Mouse (Mus musculus): Measurements from ENCODE around the gene Spryd4. TPM values are rescaled to one million over a fixed set of nuclear protein-coding genes. Genes with fewer than 3 reads are reported as not detected.

Gene Spryd4
- polyA plus RNA-seq, 1 experiment from 2014 or later: 23.8 TPM

GRCm38 (mm10) chr10:128231697-128232419, 20.3 kb upstream of the Spryd4 start, which contains the start of gene Timeless:
Gene Timeless, plus strand, starts transcription at chr10:128232065.
- DNase-seq (ENCODE audit: low spot score): peak; percentile 84
- no peaks in the 10 kb centered on the region for H3K4me1 ChIP-seq (ENCODE audit: control insufficient read depth, insufficient read depth, low read length)
- peak within 1 kb of the TSS; percentile 76 for H3K9ac ChIP-seq (ENCODE audit: low read length)
- H3K4me3 ChIP-seq (ENCODE audit: low read depth, low read length): peak within 1 kb of the TSS; percentile 74
- H3K4me2 ChIP-seq (ENCODE audit: low read length): peak within 1 kb of the TSS; percentile 67
- H3K36me3 ChIP-seq (ENCODE audit: control insufficient read depth, insufficient read depth, low read length): no peaks in the 10 kb centered on the region
- WGBS: under 1% methylated on average over 48 of the region's 58 CpGs
- peak; percentile 94 for ATAC-seq
- H3K9me3 ChIP-seq (replicated peaks; ENCODE audit: control insufficient read depth, low read length): no peaks in the 10 kb centered on the region
- peak within 1 kb of the TSS; percentile 84 for H3K27ac ChIP-seq (ENCODE audit: low read depth, low read length)
- no peaks in the 10 kb centered on the region for H3K27me3 ChIP-seq (replicated peaks; ENCODE audit: control insufficient read depth, insufficient read depth, low read length)

- H3K9me3 ChIP-seq (replicated peaks; ENCODE audit: control insufficient read depth, low read length): no peaks in the 10 kb centered on the region
- no peaks in the 10 kb centered on the region for H3K36me3 ChIP-seq (ENCODE audit: control insufficient read depth, insufficient read depth, low read length)
- H3K27ac ChIP-seq (ENCODE audit: low read depth, low read length): no peak overlapping the region
- 15% methylated on average over 5 of the region's 5 CpGs for WGBS
- no peaks in the 10 kb centered on the region for H3K4me1 ChIP-seq (ENCODE audit: control insufficient read depth, insufficient read depth, low read length)
- DNase-seq (ENCODE audit: low spot score) (no peak), ATAC-seq (no peak)
- peak overlapping the region; percentile 76; the same call in 1 of the 2 replicates for H3K9ac ChIP-seq (ENCODE audit: low read length)
- peak overlapping the region; percentile 67 for H3K4me2 ChIP-seq (ENCODE audit: low read length)
- peak overlapping the region; percentile 74 for H3K4me3 ChIP-seq (ENCODE audit: low read depth, low read length)
- H3K27me3 ChIP-seq (replicated peaks; ENCODE audit: control insufficient read depth, insufficient read depth, low read length): no peaks in the 10 kb centered on the region
These were observed 19.5 kb upstream of the Spryd4 start for GRCm38 (mm10) chr10:128231146-128231545.

GRCm38 (mm10) chr10:128230582-128230981, 19.0 kb upstream of the Spryd4 start:
- H3K4me1 ChIP-seq (ENCODE audit: control insufficient read depth, insufficient read depth, low read length): no peaks in the 10 kb centered on the region
- H3K36me3 ChIP-seq (ENCODE audit: control insufficient read depth, insufficient read depth, low read length): no peaks in the 10 kb centered on the region
- WGBS: 84% methylated on average over 12 of the region's 12 CpGs
- H3K27me3 ChIP-seq (replicated peaks; ENCODE audit: control insufficient read depth, insufficient read depth, low read length): no peaks in the 10 kb centered on the region
- no peak for DNase-seq (ENCODE audit: low spot score)
- no peak overlapping the region for H3K4me3 ChIP-seq (ENCODE audit: low read depth, low read length)
- no peak for ATAC-seq
- no peak overlapping the region for H3K27ac ChIP-seq (ENCODE audit: low read depth, low read length)
- H3K4me2 ChIP-seq (ENCODE audit: low read length): no peak overlapping the region
- H3K9me3 ChIP-seq (replicated peaks; ENCODE audit: control insufficient read depth, low read length): no peaks in the 10 kb centered on the region
- no peak overlapping the region for H3K9ac ChIP-seq (ENCODE audit: low read length)

- DNase-seq (ENCODE audit: low spot score) (no peak), ATAC-seq (no peak)
- no peak overlapping the region for H3K4me3 ChIP-seq (ENCODE audit: low read depth, low read length)
- H3K27me3 ChIP-seq (replicated peaks; ENCODE audit: control insufficient read depth, insufficient read depth, low read length): no peaks in the 10 kb centered on the region
- WGBS: 93% methylated on average over 8 of the region's 8 CpGs
- no peaks in the 10 kb centered on the region for H3K4me1 ChIP-seq (ENCODE audit: control insufficient read depth, insufficient read depth, low read length)
- no peak overlapping the region for H3K4me2 ChIP-seq (ENCODE audit: low read length)
- no peak overlapping the region for H3K9ac ChIP-seq (ENCODE audit: low read length)
- H3K9me3 ChIP-seq (replicated peaks; ENCODE audit: control insufficient read depth, low read length): no peaks in the 10 kb centered on the region
- H3K36me3 ChIP-seq (ENCODE audit: control insufficient read depth, insufficient read depth, low read length): no peaks in the 10 kb centered on the region
- no peak overlapping the region for H3K27ac ChIP-seq (ENCODE audit: low read depth, low read length)
These were observed 16.4 kb upstream of the Spryd4 start for GRCm38 (mm10) chr10:128228009-128228408.

- H3K4me1 ChIP-seq (ENCODE audit: control insufficient read depth, insufficient read depth, low read length): no peaks in the 10 kb centered on the region
- no peak overlapping the region for H3K27ac ChIP-seq (ENCODE audit: low read depth, low read length)
- no peaks in the 10 kb centered on the region for H3K27me3 ChIP-seq (replicated peaks; ENCODE audit: control insufficient read depth, insufficient read depth, low read length)
- H3K9me3 ChIP-seq (replicated peaks; ENCODE audit: control insufficient read depth, low read length): no peaks in the 10 kb centered on the region
- WGBS: 82% methylated on average over 9 of the region's 9 CpGs
- no peak for ATAC-seq
- no peak for DNase-seq (ENCODE audit: low spot score)
- no peaks in the 10 kb centered on the region for H3K36me3 ChIP-seq (ENCODE audit: control insufficient read depth, insufficient read depth, low read length)
- H3K4me2 ChIP-seq (ENCODE audit: low read length): no peak overlapping the region
- no peak overlapping the region for H3K9ac ChIP-seq (ENCODE audit: low read length)
- no peak overlapping the region for H3K4me3 ChIP-seq (ENCODE audit: low read depth, low read length)
These were observed 16.0 kb upstream of the Spryd4 start for GRCm38 (mm10) chr10:128227592-128227991.

GRCm38 (mm10) chr10:128225538-128225937, 13.9 kb upstream of the Spryd4 start, which contains the start of gene Mip:
Gene Mip, plus strand, starts transcription at chr10:128225838.
- 12% methylated on average over 4 of the region's 4 CpGs for WGBS
- Histone ChIP-seq H3K9ac (ENCODE audit: low read length) (no peak within 1 kb of the TSS; the same call in 1 of the 2 replicates), H3K36me3 (ENCODE audit: control insufficient read depth, insufficient read depth, low read length) (no peaks in the 10 kb centered on the region), H3K27ac (ENCODE audit: low read depth, low read length) (no peak within 1 kb of the TSS), H3K4me1 (ENCODE audit: control insufficient read depth, insufficient read depth, low read length) (no peaks in the 10 kb centered on the region), H3K4me3 (ENCODE audit: low read depth, low read length) (no peak within 1 kb of the TSS), H3K27me3 (replicated peaks; ENCODE audit: control insufficient read depth, insufficient read depth, low read length) (no peaks in the 10 kb centered on the region), H3K4me2 (ENCODE audit: low read length) (no peak within 1 kb of the TSS), H3K9me3 (replicated peaks; ENCODE audit: control insufficient read depth, low read length) (no peaks in the 10 kb centered on the region)
- DNase-seq (ENCODE audit: low spot score) (no peak), ATAC-seq (no peak)

- Histone ChIP-seq H3K4me2 (ENCODE audit: low read length) (no peak overlapping the region), H3K9ac (ENCODE audit: low read length) (no peak overlapping the region; the same call in 1 of the 2 replicates), H3K9me3 (replicated peaks; ENCODE audit: control insufficient read depth, low read length) (no peaks in the 10 kb centered on the region), H3K4me3 (ENCODE audit: low read depth, low read length) (no peak overlapping the region), H3K36me3 (ENCODE audit: control insufficient read depth, insufficient read depth, low read length) (no peaks in the 10 kb centered on the region), H3K27ac (ENCODE audit: low read depth, low read length) (no peak overlapping the region), H3K27me3 (replicated peaks; ENCODE audit: control insufficient read depth, insufficient read depth, low read length) (no peaks in the 10 kb centered on the region), H3K4me1 (ENCODE audit: control insufficient read depth, insufficient read depth, low read length) (no peaks in the 10 kb centered on the region)
- no peak for DNase-seq (ENCODE audit: low spot score)
- no peak for ATAC-seq
- WGBS: 25% methylated on average over 5 of the region's 5 CpGs
These were observed 13.5 kb upstream of the Spryd4 start for GRCm38 (mm10) chr10:128225064-128225463.

- Histone ChIP-seq H3K9me3 (replicated peaks; ENCODE audit: control insufficient read depth, low read length) (no peaks in the 10 kb centered on the region), H3K4me1 (ENCODE audit: control insufficient read depth, insufficient read depth, low read length) (no peaks in the 10 kb centered on the region), H3K4me2 (ENCODE audit: low read length) (no peak overlapping the region), H3K27ac (ENCODE audit: low read depth, low read length) (no peak overlapping the region), H3K36me3 (ENCODE audit: control insufficient read depth, insufficient read depth, low read length) (no peaks in the 10 kb centered on the region), H3K4me3 (ENCODE audit: low read depth, low read length) (no peak overlapping the region), H3K9ac (ENCODE audit: low read length) (no peak overlapping the region), H3K27me3 (replicated peaks; ENCODE audit: control insufficient read depth, insufficient read depth, low read length) (no peaks in the 10 kb centered on the region)
- DNase-seq (ENCODE audit: low spot score): no peak
- ATAC-seq: no peak
- 71% methylated on average over 16 of the region's 16 CpGs for WGBS
These were observed 10.1 kb upstream of the Spryd4 start for GRCm38 (mm10) chr10:128221533-128222286.

All from forebrain, embryonic 14.5 days (tissue).